Mouse (Mus musculus) ES-Bruce4 (cell line): ENCODE data around the gene Usp44.

Source experiments
- CTCF ChIP-seq: IDR thresholded peaks from one replicate; pipeline ENCODE4 v1.8.1; 2011; ENCODE audit warnings: low read depth, low read length
- EP300 ChIP-seq: IDR thresholded peaks from 2 replicates; pipeline ENCODE4 v1.6.1; 2011; ENCODE audit warnings: low read depth, low read length; ENCODE audit not compliant: insufficient read depth

- no peak for TF ChIP-seq CTCF
- no peak for TF ChIP-seq EP300
These were observed 37.5 kb downstream of the Usp44 start for GRCm38 (mm10) chr10:93868886-93869285.
